Mouse (Mus musculus) brain, embryonic 14.5 days (tissue): ENCODE data around the gene Ncoa6.

ENCODE experiments used
- CTCF ChIP-seq: fragments of 200-500 bp; IDR thresholded peaks from 2 replicates; pipeline ENCODE4 v1.5.1; 2012; ENCODE audit warnings: inconsistent platforms, mild to moderate bottlenecking, moderate library complexity, borderline replicate concordance; ENCODE audit not compliant: insufficient read depth, insufficient read length; ENCODE audit errors: extremely low read depth
- POLR2A ChIP-seq: fragments of 200-500 bp; IDR thresholded peaks from 2 replicates; pipeline ENCODE4 v1.6.1; 2012; ENCODE audit warnings: mild to moderate bottlenecking, inconsistent platforms, borderline replicate concordance; ENCODE audit not compliant: poor library complexity, insufficient read depth, insufficient read length, severe bottlenecking; ENCODE audit errors: extremely low read depth

GRCm38 (mm10) chr2:155394586-155394985, 79.1 kb downstream of the Ncoa6 start:
- TF ChIP-seq CTCF: no peak
- TF ChIP-seq POLR2A: no peak
